8 mouse cellular contexts compared by ENCODE assay signal in genomic region chr9:83440392-83441357, GRCm38 (mm10). TPM values are rescaled to one million over a fixed set of nuclear protein-coding genes. Genes with fewer than 3 reads are reported as not detected.
A peak's percentile ranks its signal among the peaks of the same experiment; 100 is the strongest.
DNase-seq lines count a peak whose midpoint lies in the region; ATAC-seq and TF ChIP-seq lines count a peak whose summit lies in the region.

TSS of gene Lca5 (minus strand) at chr9:83441127.

- DNase-seq in adrenal gland, postnatal 36 days = peak; percentile 94
- peak; percentile 94 to 95 for DNase-seq in left cerebral cortex, postnatal 36 days (ENCODE audit: low spot score in 2 of 2)
- peak; percentile 95 for DNase-seq in midbrain, embryonic 10.5 days (ENCODE audit: low spot score)
- peak; percentile 94 to 95 for DNase-seq in right cerebral cortex, postnatal 36 days (ENCODE audit: low spot score in 2 of 2)
- peak; percentile 89 to 90 for DNase-seq in urinary bladder, postnatal 4 days (ENCODE audit: low spot score in 2 of 2)

- intact Hi-C loops in left cerebral cortex, postnatal 36 days (cut with DNase I) = loop anchor here (10.0 kb wide), 1 partner anchor 466 kb away; the partner anchor contains the start of gene Phip

- peak; percentile 95 for ATAC-seq in embryonic facial prominence, embryonic 12.5 days (ENCODE audit: insufficient number of reproducible peaks, insufficient read depth, low FRiP score, low TSS enrichment)
- peak; percentile 99 for ATAC-seq in granulocyte monocyte progenitor cell, adult 5-6 weeks (replicated peaks; ENCODE audit: poor library complexity, severe bottlenecking)
- ATAC-seq in intestine, postnatal 0 days = peak; percentile 98

- peak within 1 kb of the TSS; percentile 92 for H3K27ac ChIP-seq in embryonic facial prominence, embryonic 12.5 days
- H3K27ac ChIP-seq in intestine, postnatal 0 days (ENCODE audit: low read depth, low read length) = no peak within 1 kb of the TSS
- peak within 1 kb of the TSS; percentile 95 for H3K27ac ChIP-seq in midbrain, embryonic 10.5 days (replicated peaks)

- H3K9ac ChIP-seq in embryonic facial prominence, embryonic 12.5 days = peak within 1 kb of the TSS; percentile 54
- no peak within 1 kb of the TSS for H3K9ac ChIP-seq in intestine, postnatal 0 days (ENCODE audit: low read depth, low read length)

- 0 out of 2 replicates have a peak, but pooled peaks cover 7% of the 10 kb centered on the region for H3K4me1 ChIP-seq in embryonic facial prominence, embryonic 12.5 days
- no peaks in the 10 kb centered on the region; the same call in 1 of the 2 replicates for H3K4me1 ChIP-seq in intestine, postnatal 0 days (replicated peaks; ENCODE audit: control insufficient read depth, insufficient read depth, low read length)
- H3K4me1 ChIP-seq in midbrain, embryonic 10.5 days = peaks cover 15% of the 10 kb centered on the region

- no peaks in the 10 kb centered on the region for H3K27me3 ChIP-seq in embryonic facial prominence, embryonic 12.5 days
- H3K27me3 ChIP-seq in intestine, postnatal 0 days (replicated peaks; ENCODE audit: control insufficient read depth, insufficient read depth, low read length) = no peaks in the 10 kb centered on the region
- H3K27me3 ChIP-seq in midbrain, embryonic 10.5 days (ENCODE audit: low read depth, poor library complexity, severe bottlenecking) = no peaks in the 10 kb centered on the region

- no peak for TF ChIP-seq CTCF in intestine, postnatal 0 days (IDR thresholded peaks at IDR 0.05; ENCODE audit: low read depth)

- H3K4me3 ChIP-seq in embryonic facial prominence, embryonic 12.5 days = peak within 1 kb of the TSS; percentile 53
- H3K4me3 ChIP-seq in intestine, postnatal 0 days (ENCODE audit: low read depth, low read length) = peak within 1 kb of the TSS; percentile 50
- H3K4me3 ChIP-seq in midbrain, embryonic 10.5 days = peak within 1 kb of the TSS; percentile 70

- H3K9me3 ChIP-seq in embryonic facial prominence, embryonic 12.5 days = no peaks in the 10 kb centered on the region
- no peaks in the 10 kb centered on the region for H3K9me3 ChIP-seq in intestine, postnatal 0 days (ENCODE audit: control insufficient read depth)
- H3K9me3 ChIP-seq in midbrain, embryonic 10.5 days (replicated peaks) = no peaks in the 10 kb centered on the region

- 1% methylated on average over 54 of the region's 57 CpGs for WGBS in embryonic facial prominence, embryonic 12.5 days
- 2% methylated on average over 57 of the region's 57 CpGs for WGBS in intestine, postnatal 0 days
- WGBS in midbrain, embryonic 10.5 days = 1% methylated on average over 56 of the region's 57 CpGs

- H3K36me3 ChIP-seq in embryonic facial prominence, embryonic 12.5 days = no peaks in the 10 kb centered on the region
- H3K36me3 ChIP-seq in intestine, postnatal 0 days (ENCODE audit: control insufficient read depth, insufficient read depth) = no peaks in the 10 kb centered on the region
- peaks cover 6% of the 10 kb centered on the region; the same call in 1 of the 2 replicates for H3K36me3 ChIP-seq in midbrain, embryonic 10.5 days

- H3K4me2 ChIP-seq in embryonic facial prominence, embryonic 12.5 days (replicated peaks) = peak within 1 kb of the TSS; percentile 62
- H3K4me2 ChIP-seq in intestine, postnatal 0 days (replicated peaks; ENCODE audit: low read depth) = peak within 1 kb of the TSS; percentile 69

RNA-seq across cellular contexts. Expression of gene Lca5, which starts in this region (rescaled TPM):
- 1 to 10 TPM; 5.1 to 6.9 TPM for total RNA-seq in adrenal gland, postnatal 36 days (2021)
- polyA plus RNA-seq in embryonic facial prominence, embryonic 12.5 days (2016; fragmentation: Nextera tagmentation; extraction: Ambion mirVana) = 21.0 and 23.9 TPM in 2 replicates
- total RNA-seq in granulocyte monocyte progenitor cell, adult 5-6 weeks (2014; fragmentation: Nextera tagmentation) = 6.3 TPM in 1 of 2 replicates, not detected in the other
- 0.43 and 0.82 TPM in 2 replicates for total RNA-seq in granulocyte monocyte progenitor cell, adult 5-6 weeks (2017)
- polyA plus RNA-seq in intestine, postnatal 0 days (2015; fragmentation: Nextera tagmentation; extraction: Ambion mirVana) = 2.9 and 5.7 TPM in 2 replicates
- total RNA-seq in left cerebral cortex, postnatal 36 days (2021) = 10 to 100 TPM; 17.9 to 18.6 TPM
- polyA plus RNA-seq in midbrain, embryonic 10.5 days (2016; fragmentation: Nextera tagmentation; extraction: Ambion mirVana) = 19.9 and 20.2 TPM in 2 replicates
